Mouse (Mus musculus) heart, postnatal 10 days (tissue): Measurements from ENCODE around the gene Cacnb4. TPM values are rescaled to one million over a fixed set of nuclear protein-coding genes. Genes with fewer than 3 reads are reported as not detected.
A peak's percentile ranks its signal among the peaks of the same experiment; 100 is the strongest.

Source experiments
- DNase-seq, 2 experiments: peaks; one replicate each; pipeline ENCODE4 v3.0.0; 2021
- intact Hi-C: fragments of 180-260 bp; cut with DNase I; formaldehyde crosslinking; loops from one replicate; pipeline ENCODE4 v1.15.1; 2025
- total RNA-seq, 2 experiments: library from RNA; stranded (reverse); gene quantifications; 2 replicates each; pipeline ENCODE4 v1.2.3; 2021

Gene Cacnb4
- total RNA-seq, 2 experiments from 2014 or later: 0.74 to 0.96 TPM

GRCm38 (mm10) chr2:52607857-52608485 is 68.7 kb downstream of the Cacnb4 start:
- intact Hi-C loops: loop anchor here (5.0 kb wide), 1 partner anchor 306 kb away; no protein-coding TSS in a partner anchor

DNA sequence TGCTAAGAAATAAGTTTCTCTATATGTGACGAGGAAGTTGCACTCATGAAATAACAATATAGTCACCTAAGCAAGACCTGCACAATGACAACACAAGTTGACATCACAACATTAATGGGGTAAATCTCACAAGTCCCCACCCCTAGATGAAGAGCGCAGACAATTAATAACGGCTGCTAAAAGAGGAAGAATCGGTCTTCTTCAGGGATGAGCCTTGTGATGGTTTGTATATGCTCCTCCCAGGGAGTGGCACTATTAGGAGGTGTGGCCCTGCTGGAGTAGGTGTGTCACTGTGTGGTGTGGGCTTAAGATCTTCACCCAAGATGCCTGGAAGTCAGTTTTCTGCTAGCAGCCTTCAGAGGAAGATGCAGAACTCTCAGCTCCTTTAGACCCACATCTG is 70.3 kb downstream of the Cacnb4 start:
- DNase-seq: no peak
- intact Hi-C loops: loop anchor here (5.0 kb wide), 1 partner anchor 304 kb away; no protein-coding TSS in a partner anchor

More at GRCm38 (mm10) chr2:52607857-52608485, 68.7 kb downstream of the Cacnb4 start:
- DNase-seq: no peak

DNA sequence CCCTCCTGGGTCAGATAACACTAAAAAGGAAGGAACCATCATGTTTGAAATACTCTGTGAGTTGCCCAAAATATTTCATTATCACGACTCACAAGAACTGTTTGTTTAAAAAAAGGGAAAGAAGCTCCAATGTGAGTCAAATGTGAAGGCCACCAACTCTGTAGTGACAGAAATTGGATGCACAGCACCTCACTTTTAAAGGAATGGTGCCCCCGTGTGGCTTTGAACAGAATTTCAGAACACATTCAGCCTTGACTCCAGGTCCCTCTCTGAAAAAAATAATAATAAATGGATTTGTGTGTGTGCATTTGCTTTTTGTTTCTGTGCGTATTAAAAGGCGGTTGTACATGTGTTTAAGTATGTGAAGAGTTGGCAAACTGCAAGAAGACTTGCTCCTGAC is 71.3 kb downstream of the Cacnb4 start:
- intact Hi-C loops: loop anchor here (1.0 to 5.0 kb wide), 2 partner anchors 303 to 343 kb away; no protein-coding TSS in a partner anchor
- DNase-seq: peak; percentile 78 to 85

DNA sequence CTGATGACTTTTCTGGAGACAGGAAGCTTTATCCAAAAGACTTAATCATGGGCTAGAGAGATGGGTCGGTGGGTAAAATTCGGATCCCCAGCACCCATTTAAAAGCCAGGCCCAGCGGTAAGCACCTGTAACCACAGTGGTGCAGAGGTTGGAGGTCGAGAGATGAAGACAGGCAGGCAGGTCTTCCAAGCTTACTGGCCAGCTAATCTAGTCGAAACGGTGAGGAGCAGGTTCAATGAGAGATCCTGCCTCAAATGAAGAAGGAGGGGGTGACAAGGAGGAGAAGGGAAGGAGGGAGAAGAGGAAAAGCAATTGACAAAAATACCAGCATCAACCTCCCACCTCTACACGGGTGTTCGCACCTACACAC is 72.0 kb downstream of the Cacnb4 start:
- intact Hi-C loops: loop anchor here (1.0 to 5.0 kb wide), 2 partner anchors 302 to 342 kb away; no protein-coding TSS in a partner anchor
- no peak for DNase-seq

DNA sequence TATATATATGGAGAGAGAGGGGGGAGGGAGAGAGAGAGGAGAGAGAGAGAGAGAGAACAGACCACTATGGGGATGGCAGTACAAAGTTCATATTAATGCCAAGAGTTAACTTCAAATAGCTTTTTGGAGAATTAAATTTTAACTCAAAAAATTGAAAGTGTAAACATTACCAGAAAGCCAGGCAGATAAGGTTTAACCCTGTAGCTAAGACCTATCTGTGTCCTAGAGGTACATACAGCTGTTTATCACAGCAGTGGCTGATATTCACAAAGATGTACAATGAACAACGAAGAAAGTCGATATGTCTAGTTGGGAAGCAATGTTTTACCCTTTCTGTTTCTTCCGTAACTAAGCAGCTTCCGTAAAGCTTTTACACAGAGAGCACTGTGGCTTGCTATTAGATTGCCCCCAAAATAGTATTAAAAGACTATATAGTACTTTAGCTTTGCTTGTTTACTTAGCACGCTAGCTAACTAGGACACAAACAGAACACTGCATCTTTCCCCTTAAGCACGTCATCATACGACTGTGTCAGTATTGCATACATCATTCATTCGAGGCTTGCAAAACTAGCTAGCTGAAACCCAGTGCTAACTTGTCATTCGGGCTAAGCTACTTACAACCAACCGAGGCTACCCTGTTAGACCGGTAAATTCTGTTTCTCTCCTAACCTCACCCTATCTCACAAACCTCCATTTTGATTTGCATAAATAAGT is 72.5 kb downstream of the Cacnb4 start:
- DNase-seq: no peak
- intact Hi-C loops: no loop called here

DNA sequence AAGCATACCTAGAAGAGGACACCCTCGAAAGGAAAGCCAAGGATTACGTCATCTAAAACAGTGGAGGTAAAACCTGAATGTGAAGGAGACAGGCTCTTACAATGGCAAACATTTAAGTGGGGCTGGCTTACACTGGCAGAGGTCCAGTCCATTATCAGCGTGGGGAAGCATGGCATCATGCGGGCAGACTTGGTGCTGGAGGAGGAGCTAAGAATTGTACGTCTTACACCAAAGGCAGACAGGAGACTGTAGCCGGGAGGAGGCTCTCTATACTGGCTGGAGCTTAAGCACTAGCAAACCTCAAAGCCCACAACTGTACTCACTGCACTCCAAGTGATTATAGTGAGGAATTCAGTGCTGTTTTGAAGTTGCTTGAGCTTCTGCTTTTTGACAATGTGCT is 73.2 kb downstream of the Cacnb4 start:
- DNase-seq: peak in 1 of 2 experiments; percentile 29
- intact Hi-C loops: no loop called here

- intact Hi-C loops: no loop called here
- DNase-seq: no peak
Observed at GRCm38 (mm10) chr2:52602921-52603320, 73.7 kb downstream of the Cacnb4 start.

DNA sequence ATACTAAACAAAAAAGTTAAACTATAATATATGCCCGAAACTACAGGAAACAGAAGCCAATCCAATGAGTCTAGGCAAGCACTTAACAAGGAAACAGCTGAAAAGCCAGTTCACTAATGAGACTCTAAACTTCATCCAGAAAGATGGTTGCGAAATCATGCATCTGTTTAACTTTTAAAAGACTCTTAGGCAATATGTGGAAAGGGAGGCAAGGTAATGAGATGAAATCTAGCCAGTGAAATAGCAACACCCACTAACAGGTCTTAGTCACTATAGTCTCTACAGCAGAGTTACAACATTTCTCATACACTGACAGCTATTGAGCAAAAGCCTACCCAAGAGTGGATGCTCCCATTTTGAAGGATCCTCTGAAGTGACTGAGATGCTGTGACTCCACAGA is 74.4 kb downstream of the Cacnb4 start:
- intact Hi-C loops: no loop called here
- no peak for DNase-seq

DNA sequence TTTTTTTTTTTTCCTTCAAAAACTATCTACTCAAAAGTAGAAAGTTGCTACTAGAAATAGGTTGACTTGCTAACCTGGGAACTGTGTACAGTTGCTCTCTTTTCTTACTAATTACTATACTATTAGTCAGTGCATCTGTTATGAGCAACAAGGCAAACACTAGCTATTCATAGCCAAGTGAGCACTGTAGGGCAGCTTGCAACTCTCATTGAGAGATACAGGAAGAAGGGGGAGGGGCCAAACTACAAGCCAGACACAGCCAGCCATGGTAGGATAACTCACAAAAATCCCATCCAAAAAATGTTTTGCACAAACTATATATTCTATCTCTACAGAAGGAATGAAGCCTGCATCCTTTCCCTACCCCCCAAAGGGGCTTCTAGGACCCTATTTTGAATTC is 79.1 kb downstream of the Cacnb4 start:
- DNase-seq: no peak
- intact Hi-C loops: no loop called here

DNA sequence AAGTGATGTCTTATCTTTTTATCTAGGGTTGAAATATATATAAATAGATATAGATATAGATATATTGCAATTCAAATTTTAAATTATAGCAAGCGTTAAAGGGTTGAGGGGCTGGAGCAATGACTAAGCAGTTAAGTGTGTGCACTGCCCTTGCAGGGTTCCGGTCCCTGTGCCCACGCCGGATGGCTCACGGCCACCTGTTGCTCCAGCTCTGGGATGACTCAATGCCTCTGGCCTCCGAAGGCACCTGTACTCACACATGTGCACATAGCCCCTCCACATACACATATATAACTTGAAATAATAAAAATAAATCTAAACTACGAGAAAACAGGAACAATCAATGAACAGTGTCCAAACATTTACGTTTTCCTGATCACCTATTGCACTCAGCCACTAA is 82.8 kb downstream of the Cacnb4 start:
- no peak for DNase-seq
- intact Hi-C loops: loop anchor here (5.0 kb wide), 1 partner anchor 172 kb away; the partner anchor contains the start of gene Arl5a

GRCm38 (mm10) chr2:52593260-52593659 is 83.4 kb downstream of the Cacnb4 start:
- DNase-seq: no peak
- intact Hi-C loops: loop anchor here (5.0 kb wide), 1 partner anchor 171 kb away; the partner anchor contains the start of gene Arl5a

DNA sequence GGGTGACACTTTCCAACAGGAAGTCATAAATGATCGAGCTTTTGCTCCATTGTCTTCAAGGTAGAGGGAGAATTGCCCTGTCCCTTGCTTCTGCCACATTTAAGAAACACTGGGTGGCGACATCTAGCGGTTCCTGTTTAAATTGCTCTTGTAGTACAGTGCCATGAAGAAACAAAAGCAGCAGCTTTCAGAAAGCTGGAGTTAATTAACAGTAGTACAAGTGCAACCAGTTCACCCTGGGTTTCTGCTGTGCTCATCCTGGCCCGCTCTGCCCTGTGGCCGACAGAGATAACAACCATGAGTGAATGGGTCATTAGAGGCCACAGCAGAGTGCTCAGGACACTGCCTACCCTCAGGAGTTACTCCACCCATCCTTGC is 85.7 kb downstream of the Cacnb4 start:
- peak; percentile 89 to 91 for DNase-seq
- intact Hi-C loops: loop anchor here (1.0 to 5.0 kb wide), 3 partner anchors 169 to 329 kb away; partner anchors contain the start of gene Arl5a

DNA sequence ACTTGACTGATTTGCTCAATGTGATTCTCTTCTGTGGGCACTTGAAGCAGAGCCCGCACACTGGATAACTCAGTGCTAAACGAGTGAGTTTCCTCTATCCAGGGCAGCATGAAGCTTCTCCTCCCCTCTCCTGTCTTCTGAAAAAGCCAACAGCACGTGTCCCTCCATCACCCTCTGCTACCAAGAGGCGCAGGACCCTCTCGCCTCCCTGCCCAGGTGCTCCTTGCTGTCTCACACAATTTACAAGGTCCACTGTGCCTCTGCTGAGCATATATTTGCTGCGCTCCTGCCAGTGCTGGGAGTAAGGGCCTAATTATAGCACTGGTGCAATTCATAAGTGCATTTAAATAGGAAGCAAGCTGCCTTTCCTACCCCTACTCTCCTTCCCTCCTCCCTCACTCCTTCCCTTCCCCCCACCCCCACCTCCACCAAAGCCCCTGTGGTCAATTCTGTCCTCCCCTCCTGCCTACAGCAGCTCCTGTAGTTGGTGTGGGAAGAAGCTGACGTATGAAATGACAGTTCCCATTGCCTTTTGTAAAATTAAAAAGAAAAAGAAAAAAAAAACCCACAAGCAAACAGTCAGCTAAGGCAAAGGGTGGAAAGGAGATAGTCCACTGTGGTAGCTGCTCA is 86.2 kb downstream of the Cacnb4 start:
- no peak for DNase-seq
- intact Hi-C loops: loop anchor here (1.0 to 5.0 kb wide), 3 partner anchors 168 to 328 kb away; partner anchors contain the start of gene Arl5a

- DNase-seq: no peak
- intact Hi-C loops: no loop called here
Observed at GRCm38 (mm10) chr2:52589514-52589913, 87.1 kb downstream of the Cacnb4 start.

DNA sequence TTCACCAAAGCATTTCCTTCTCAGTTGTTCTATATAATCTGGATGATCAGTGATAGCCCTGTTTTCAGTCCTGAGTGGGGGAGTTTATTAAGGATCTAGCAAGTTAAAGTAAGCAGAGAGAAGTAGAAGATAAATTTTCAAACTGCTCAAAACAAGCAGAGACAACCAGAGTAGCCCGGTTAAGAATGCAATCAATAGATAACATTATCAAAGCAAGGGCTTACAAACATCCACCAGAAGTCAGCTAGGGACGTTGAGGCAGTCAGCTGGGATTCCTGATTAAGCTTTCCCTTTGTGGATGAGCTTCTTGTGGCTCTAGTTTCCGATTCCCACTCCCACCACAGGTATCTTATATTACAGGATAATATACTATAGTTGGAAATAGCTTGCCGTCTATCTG is 91.2 kb downstream of the Cacnb4 start:
- intact Hi-C loops: no loop called here
- DNase-seq: no peak

- intact Hi-C loops: no loop called here
- peak in 1 of 2 experiments; percentile 32 for DNase-seq
Observed at GRCm38 (mm10) chr2:52581132-52581781, 95.4 kb downstream of the Cacnb4 start.

DNA sequence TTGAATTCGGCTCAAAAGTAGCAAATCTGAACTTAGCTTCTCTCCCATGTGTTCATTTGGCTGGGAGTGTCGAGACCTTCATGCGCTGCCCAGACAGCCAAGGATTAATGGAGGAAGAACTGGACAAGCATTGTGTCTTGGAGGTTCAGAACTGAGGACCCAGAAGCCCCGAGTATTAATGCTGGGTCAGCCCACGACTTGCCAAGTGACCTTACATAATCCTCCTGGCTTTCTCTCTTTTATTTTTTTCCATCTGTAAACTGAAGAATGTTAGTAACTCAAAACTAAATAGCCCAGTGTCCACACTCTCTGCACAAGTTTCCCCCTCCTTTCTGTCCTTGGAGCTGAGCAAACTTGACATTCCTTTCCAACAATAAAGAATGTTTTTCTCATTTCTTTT is 95.9 kb downstream of the Cacnb4 start:
- peak; percentile 53 to 58 for DNase-seq
- intact Hi-C loops: no loop called here

DNA sequence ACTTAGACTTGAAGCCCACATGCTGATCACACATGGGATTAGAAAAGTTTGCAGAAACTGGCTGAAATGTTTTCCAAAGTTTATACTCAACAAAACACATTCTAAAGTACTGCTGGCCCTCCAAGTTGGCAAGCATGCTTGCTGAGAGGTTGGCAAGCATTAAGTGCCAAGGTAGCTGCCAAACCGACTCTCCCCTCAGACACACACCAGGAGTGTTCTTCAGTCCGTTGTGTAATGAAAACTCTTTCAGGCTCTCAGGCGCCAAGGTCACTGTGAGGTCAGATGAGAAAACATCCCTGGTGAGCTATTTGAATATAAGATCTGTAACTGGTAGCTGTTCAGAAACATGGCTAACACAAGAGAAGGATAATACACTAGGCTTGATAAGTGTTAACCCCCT is 97.8 kb downstream of the Cacnb4 start:
- intact Hi-C loops: loop anchor here (2.0 to 5.0 kb wide), 2 partner anchors 77 to 154 kb away; partner anchors contain the start of gene Arl5a
- peak; percentile 64 to 66 for DNase-seq

- intact Hi-C loops: loop anchor here (2.0 to 5.0 kb wide), 2 partner anchors 75 to 153 kb away; partner anchors contain the start of gene Arl5a
Observed at GRCm38 (mm10) chr2:52577700-52578099, 98.9 kb downstream of the Cacnb4 start.

GRCm38 (mm10) chr2:52576546-52576945 is 100.1 kb downstream of the Cacnb4 start:
- DNase-seq: peak; percentile 29 to 37
- intact Hi-C loops: loop anchor here (5.0 kb wide), 1 partner anchor 74 kb away; no protein-coding TSS in a partner anchor

More at GRCm38 (mm10) chr2:52577700-52578099, 98.9 kb downstream of the Cacnb4 start:
- DNase-seq: no peak
